Mouse (Mus musculus) hindbrain, embryonic 15.5 days (tissue): ENCODE results near the gene Dnase1. TPM values are rescaled to one million over a fixed set of nuclear protein-coding genes. Genes with fewer than 3 reads are reported as not detected.
"Not testable (repeated sequence)": the region's sequence is repeated elsewhere in the genome, so short reads cannot be mapped to it uniquely, and the experiment has no call there.

Experiments
- ATAC-seq: fragments of 200-750 bp; cut with Nextera tagmentation; 2 replicates; pipeline ENCODE4 v1.8.0; 2017; ENCODE audit warnings: low read depth, moderate number of reproducible peaks, moderate TSS enrichment; ENCODE audit not compliant: low FRiP score
- H3K27ac ChIP-seq: fragments of 300-500 bp; sonication (generic); replicated peaks from 2 replicates; pipeline ENCODE4 v1.5.1; 2015; ENCODE audit warnings: mild to moderate bottlenecking, inconsistent platforms
- H3K27me3 ChIP-seq: fragments of 300-500 bp; sonication (generic); 2 replicates; pipeline ENCODE4 v1.6.1; 2015; ENCODE audit warnings: control low read depth, inconsistent platforms
- H3K36me3 ChIP-seq: fragments of 300-500 bp; sonication (generic); 2 replicates; pipeline ENCODE4 v1.6.1; 2015; ENCODE audit warnings: control low read depth, inconsistent platforms
- H3K4me1 ChIP-seq: fragments of 300-500 bp; sonication (generic); replicated peaks from 2 replicates; pipeline ENCODE4 v1.6.1; 2015; ENCODE audit warnings: control low read depth, inconsistent platforms
- H3K4me2 ChIP-seq: fragments of 300-500 bp; sonication (generic); 2 replicates; pipeline ENCODE4 v1.6.1; 2015; ENCODE audit warnings: moderate library complexity, mild to moderate bottlenecking, inconsistent platforms
- H3K4me3 ChIP-seq: fragments of 300-500 bp; sonication (generic); 2 replicates; pipeline ENCODE4 v1.5.1; 2015; ENCODE audit warnings: mild to moderate bottlenecking, inconsistent platforms
- H3K9ac ChIP-seq: fragments of 300-500 bp; sonication (generic); 2 replicates; pipeline ENCODE4 v1.6.1; 2015; ENCODE audit warnings: inconsistent platforms
- H3K9me3 ChIP-seq: fragments of 300-500 bp; sonication (generic); 2 replicates; pipeline ENCODE4 v1.6.1; 2016; ENCODE audit warnings: control low read depth, inconsistent platforms
- WGBS: fragments of 180-500 bp; shearing (Covaris S2); methylation state at CpG from one replicate; pipeline ENCODE4 v1.1.7; 2015; 5-methylcytosine and 5-hydroxymethylcytosine counted together
- polyA plus RNA-seq: library from polyadenylated mRNA; unstranded; fragments of >200 nt; fragmentation: Nextera tagmentation; extraction: Ambion mirVana; gene quantifications from 2 replicates; pipeline ENCODE4 v1.2.1, GENCODE M21; 2015

Gene Dnase1
- 4.3 and 7.8 TPM in 2 replicates for polyA plus RNA-seq

GRCm38 (mm10) chr16:4036807-4037206 is at the start of gene Dnase1:
Gene Dnase1 (plus strand): TSS chr16:4036942.
- Histone ChIP-seq H3K9ac (no peak within 1 kb of the TSS), H3K27me3 (no peaks in the 10 kb centered on the region), H3K4me1 (no peaks in the 10 kb centered on the region), H3K9me3 (no peaks in the 10 kb centered on the region), H3K36me3 (peaks cover 37% of the 10 kb centered on the region), H3K4me2 (no peak within 1 kb of the TSS), H3K4me3 (no peak within 1 kb of the TSS), H3K27ac (no peak within 1 kb of the TSS)
- WGBS, result 94% methylated on average over 5 of the region's 5 CpGs
- no peak for ATAC-seq

DNA sequence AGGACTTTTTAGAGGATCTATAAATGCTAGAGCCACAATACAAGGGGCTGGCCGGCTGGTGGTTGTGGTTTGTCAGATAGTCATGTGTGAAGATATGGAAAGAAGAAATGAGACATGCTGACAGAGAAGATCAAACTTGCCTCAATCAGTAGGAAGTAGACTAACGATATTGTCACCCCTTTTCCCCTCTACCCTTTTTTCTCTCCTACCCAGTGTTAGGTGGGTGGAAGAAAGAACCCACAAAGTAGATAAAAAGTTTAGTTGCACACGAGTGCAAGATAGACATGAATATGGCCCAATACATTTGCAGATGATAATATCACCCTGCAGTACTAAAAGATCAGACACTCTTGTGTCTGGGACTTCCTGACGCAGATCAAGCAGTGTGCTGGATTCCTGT is 48.3 kb upstream of the Dnase1 start:
- Histone ChIP-seq H3K27ac (no peak overlapping the region), H3K4me1 (no peaks in the 10 kb centered on the region)
- ATAC-seq, result no peak

GRCm38 (mm10) chr16:4003489-4004398 is 33.0 kb upstream of the Dnase1 start, which contains the start of gene Slx4:
Gene Slx4 (minus strand): TSS chr16:4003770.
- peaks cover 25% of the 10 kb centered on the region for H3K36me3 ChIP-seq
- peak within 1 kb of the TSS; percentile 87 for H3K4me2 ChIP-seq
- no peaks in the 10 kb centered on the region for H3K27me3 ChIP-seq
- peak within 1 kb of the TSS; percentile 88 for H3K4me3 ChIP-seq
- WGBS, result 1% methylated on average over 58 of the region's 58 CpGs
- H3K4me1 ChIP-seq, result peaks cover 21% of the 10 kb centered on the region
- H3K9me3 ChIP-seq, result no peaks in the 10 kb centered on the region
- H3K27ac ChIP-seq, result peak within 1 kb of the TSS; percentile 90
- H3K9ac ChIP-seq, result peak within 1 kb of the TSS; percentile 97
- peak; percentile 98 for ATAC-seq

More for the DNA sequence above, 48.3 kb upstream of the Dnase1 start:
- no peaks in the 10 kb centered on the region for H3K27me3 ChIP-seq
- H3K9ac ChIP-seq, result no peak overlapping the region
- H3K36me3 ChIP-seq, result peaks cover 93% of the 10 kb centered on the region
- no peaks in the 10 kb centered on the region for H3K9me3 ChIP-seq
- 97% methylated on average over 4 of the region's 4 CpGs for WGBS
- no peak overlapping the region for H3K4me2 ChIP-seq
- no peak overlapping the region for H3K4me3 ChIP-seq

DNA sequence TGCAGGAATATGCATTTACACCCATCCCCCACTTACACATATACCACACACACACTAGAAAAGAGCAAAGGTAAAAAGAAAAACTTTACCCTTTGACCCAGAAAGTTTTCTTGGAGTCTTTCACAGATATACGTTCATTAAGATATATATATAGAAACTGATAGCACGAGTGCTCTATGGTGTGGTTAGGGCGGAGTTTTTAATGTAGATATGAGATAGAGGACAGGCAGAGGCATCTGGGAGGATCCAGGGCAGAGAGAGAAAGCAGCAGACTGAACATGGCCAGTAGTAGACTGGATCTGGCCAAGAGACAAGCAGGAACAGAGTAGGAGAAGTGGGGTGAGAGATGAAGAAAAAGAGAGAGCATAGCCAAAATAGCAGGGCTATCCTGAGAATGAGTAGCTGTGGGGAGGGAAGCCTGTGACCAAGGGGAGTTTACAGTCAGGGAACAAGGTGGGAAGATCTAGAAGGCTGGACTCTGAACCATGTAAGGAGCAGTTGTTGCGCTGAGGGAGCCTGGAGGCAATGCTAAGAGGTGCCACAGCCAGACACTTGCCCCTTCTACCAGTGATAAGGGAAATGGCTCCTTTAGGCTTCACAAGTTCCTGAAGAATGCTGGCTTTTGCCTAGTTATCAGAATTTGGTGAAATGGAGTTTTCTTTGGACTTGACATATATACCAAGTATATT is 23.7 kb upstream of the Dnase1 start:
- Histone ChIP-seq H3K27ac (no peak overlapping the region), H3K36me3 (no peaks in the 10 kb centered on the region), H3K9me3 (no peaks in the 10 kb centered on the region), H3K9ac (no peak overlapping the region), H3K4me2 (no peak overlapping the region), H3K4me3 (no peak overlapping the region), H3K4me1 (no peaks in the 10 kb centered on the region), H3K27me3 (no peaks in the 10 kb centered on the region)
- 81% methylated on average over 4 of the region's 4 CpGs for WGBS
- ATAC-seq, result no peak

GRCm38 (mm10) chr16:4014040-4014668 is 22.6 kb upstream of the Dnase1 start:
- ATAC-seq, result no peak
- 81% methylated on average over 5 of the region's 5 CpGs for WGBS
- Histone ChIP-seq H3K36me3 (no peaks in the 10 kb centered on the region), H3K4me2 (no peak overlapping the region), H3K4me3 (no peak overlapping the region), H3K9ac (no peak overlapping the region), H3K4me1 (no peaks in the 10 kb centered on the region), H3K27ac (no peak overlapping the region), H3K9me3 (no peaks in the 10 kb centered on the region), H3K27me3 (no peaks in the 10 kb centered on the region)

- ATAC-seq, H3K27me3 ChIP-seq, H3K27ac ChIP-seq, H3K4me1 ChIP-seq, H3K9me3 ChIP-seq, H3K4me2 ChIP-seq, H3K36me3 ChIP-seq, H3K9ac ChIP-seq, H3K4me3 ChIP-seq: not testable (repeated sequence)
- 81% methylated on average over 17 of the region's 17 CpGs for WGBS
These were observed 20.0 kb upstream of the Dnase1 start for GRCm38 (mm10) chr16:4016786-4017185.

GRCm38 (mm10) chr16:4017466-4017865 is 19.3 kb upstream of the Dnase1 start:
- not testable (repeated sequence) for H3K4me2 ChIP-seq, ATAC-seq, H3K4me1 ChIP-seq, H3K27ac ChIP-seq, H3K4me3 ChIP-seq, H3K9ac ChIP-seq, H3K36me3 ChIP-seq, H3K27me3 ChIP-seq, H3K9me3 ChIP-seq
- 79% methylated on average over 6 of the region's 6 CpGs for WGBS

GRCm38 (mm10) chr16:4021241-4021640 is 15.5 kb upstream of the Dnase1 start:
- Histone ChIP-seq H3K36me3 (no peaks in the 10 kb centered on the region), H3K4me1 (no peaks in the 10 kb centered on the region), H3K27me3 (no peaks in the 10 kb centered on the region), H3K27ac (no peak overlapping the region), H3K9me3 (no peaks in the 10 kb centered on the region), H3K4me2 (no peak overlapping the region), H3K9ac (no peak overlapping the region), H3K4me3 (no peak overlapping the region)
- ATAC-seq, result no peak
- WGBS, result 88% methylated on average over 1 of the region's 1 CpGs

- no peak overlapping the region for H3K9ac ChIP-seq
- 76% methylated on average over 4 of the region's 4 CpGs for WGBS
- H3K36me3 ChIP-seq, result no peaks in the 10 kb centered on the region
- H3K27ac ChIP-seq, result no peak overlapping the region
- no peaks in the 10 kb centered on the region for H3K9me3 ChIP-seq
- no peak overlapping the region for H3K4me2 ChIP-seq
- no peak overlapping the region for H3K4me3 ChIP-seq
- no peaks in the 10 kb centered on the region for H3K27me3 ChIP-seq
- H3K4me1 ChIP-seq, result no peaks in the 10 kb centered on the region
- ATAC-seq, result no peak
These were observed 14.0 kb upstream of the Dnase1 start for GRCm38 (mm10) chr16:4022719-4023118.

DNA sequence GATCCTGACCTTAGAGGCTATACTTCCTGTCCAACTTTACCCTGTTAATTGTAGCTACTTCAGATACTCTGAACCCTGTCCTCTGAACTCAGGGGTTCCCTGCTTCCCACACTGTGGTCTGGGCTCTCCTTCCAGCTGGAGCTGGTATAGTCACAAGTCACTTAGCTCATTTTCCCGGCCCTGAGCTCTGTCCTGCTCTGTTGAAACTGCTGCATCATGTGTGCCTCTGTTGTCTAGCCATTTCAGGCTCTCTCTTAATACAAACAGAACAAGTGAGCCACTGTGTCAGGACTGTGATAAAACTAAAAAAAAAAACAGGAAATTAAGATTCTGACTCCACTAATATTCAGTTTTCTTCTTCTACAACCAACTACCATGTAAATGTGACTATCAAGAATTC is 10.1 kb upstream of the Dnase1 start:
- H3K4me1 ChIP-seq, result no peaks in the 10 kb centered on the region
- 71% methylated on average over 1 of the region's 1 CpGs for WGBS
- ATAC-seq, result no peak
- H3K27ac ChIP-seq, result no peak overlapping the region
- H3K9ac ChIP-seq, result no peak overlapping the region
- no peaks in the 10 kb centered on the region for H3K9me3 ChIP-seq
- no peaks in the 10 kb centered on the region for H3K27me3 ChIP-seq
- H3K4me2 ChIP-seq, result no peak overlapping the region
- no peak overlapping the region for H3K4me3 ChIP-seq
- no peaks in the 10 kb centered on the region for H3K36me3 ChIP-seq

DNA sequence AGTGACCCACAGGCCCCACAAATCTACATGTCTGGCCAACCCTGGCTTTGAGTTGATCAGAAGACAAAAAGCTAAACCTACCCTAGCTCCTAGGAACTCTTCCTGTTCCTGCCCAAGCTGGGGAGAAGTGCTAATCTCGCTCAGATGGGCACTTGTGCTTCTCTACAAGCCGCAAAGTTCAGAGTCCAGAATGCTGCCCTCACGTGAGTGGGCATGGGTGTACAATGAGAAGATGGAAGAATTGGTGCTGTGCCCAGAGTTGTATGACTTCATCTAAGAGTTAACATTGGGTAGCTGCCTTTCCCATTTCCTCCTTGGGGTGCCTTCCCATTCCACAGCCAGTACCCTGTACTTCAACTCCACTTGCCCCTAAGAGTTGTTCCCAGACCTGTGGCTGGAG is 9.5 kb upstream of the Dnase1 start:
- Histone ChIP-seq H3K9ac (no peak overlapping the region), H3K36me3 (no peaks in the 10 kb centered on the region), H3K27me3 (no peaks in the 10 kb centered on the region), H3K27ac (no peak overlapping the region), H3K4me1 (no peaks in the 10 kb centered on the region), H3K4me2 (no peak overlapping the region), H3K9me3 (no peaks in the 10 kb centered on the region), H3K4me3 (no peak overlapping the region)
- WGBS, result 85% methylated on average over 3 of the region's 3 CpGs
- ATAC-seq, result no peak

- Histone ChIP-seq H3K27ac (no peak overlapping the region), H3K36me3 (no peaks in the 10 kb centered on the region), H3K4me3 (no peak overlapping the region), H3K4me2 (no peak overlapping the region), H3K27me3 (no peaks in the 10 kb centered on the region), H3K9me3 (no peaks in the 10 kb centered on the region), H3K9ac (no peak overlapping the region), H3K4me1 (no peaks in the 10 kb centered on the region)
- WGBS, result 73% methylated on average over 5 of the region's 5 CpGs
- ATAC-seq, result no peak; the same call in 1 of the 2 replicates
These were observed 7.3 kb upstream of the Dnase1 start for GRCm38 (mm10) chr16:4029371-4029841.
